Mouse (Mus musculus) olfactory bulb, adult 2 months (tissue): ENCODE measurements around the gene Cdkl1.

Experiments used
- CTCF ChIP-seq: fragments of 200-500 bp; IDR thresholded peaks from 2 replicates; pipeline ENCODE4 v1.5.1; 2012; ENCODE audit warnings: low read depth, mild to moderate bottlenecking, low read length, moderate library complexity; ENCODE audit not compliant: insufficient read depth
- POLR2A ChIP-seq: fragments of 200-500 bp; IDR thresholded peaks from 2 replicates; pipeline ENCODE4 v1.6.1; 2012; ENCODE audit warnings: mild to moderate bottlenecking, low read depth, low read length, moderate library complexity; ENCODE audit not compliant: insufficient read depth

GRCm38 (mm10) chr12:69785471-69785870, 5.6 kb downstream of the Cdkl1 start:
- TF ChIP-seq CTCF (no peak), POLR2A (no peak)
